In genomic region chr5:21033382-21034056, GRCm38 (mm10) we compare ENCODE assay signal across 14 mouse cellular contexts. TPM values are rescaled to one million over a fixed set of nuclear protein-coding genes. Genes with fewer than 3 reads are reported as not detected.
DNase-seq lines count a peak whose midpoint lies in the region; ATAC-seq and TF ChIP-seq lines count a peak whose summit lies in the region.
"Had no signal": no experiment of that assay in that cellular context is flagged by ENCODE, and none has a peak within 500 bp of the region (broad histone marks: within the 10 kb centered on the region; RNA-seq: fewer than 3 reads in every experiment).

No protein-coding gene starts in this region.

- peak; percentile 34 for DNase-seq in gastrocnemius, adult 2 months
- no peak for DNase-seq in gastrocnemius, postnatal 36 days
- DNase-seq in midbrain, embryonic 11.5 days (ENCODE audit: low spot score, missing footprints): no peak
- DNase-seq in midbrain, postnatal 0 days (ENCODE audit: low spot score): peak; percentile 31
- no peak for DNase-seq in thymus, adult 2 months
- no peak for DNase-seq in heart, adult 2 months
- DNase-seq: adrenal gland, postnatal 14 days; heart, postnatal 4 days; spleen, adult 18-20 months; thymus, postnatal 36 days had no signal

- peaks cover 17% of the 10 kb centered on the region for H3K4me1 ChIP-seq in midbrain, embryonic 13.5 days (replicated peaks)
- no peaks in the 10 kb centered on the region for H3K4me1 ChIP-seq in midbrain, embryonic 11.5 days (ENCODE audit: control insufficient read depth, insufficient read depth, low read length)
- peaks cover 14% of the 10 kb centered on the region for H3K4me1 ChIP-seq in forebrain, embryonic 16.5 days (replicated peaks; ENCODE audit: control insufficient read depth, insufficient read depth, low read length)
- no peaks in the 10 kb centered on the region for H3K4me1 ChIP-seq in midbrain, postnatal 0 days (ENCODE audit: insufficient read depth, low read length)
- no peaks in the 10 kb centered on the region for H3K4me1 ChIP-seq in thymus, adult 2 months (replicated peaks; ENCODE audit: control insufficient read depth, insufficient read depth, low read length)
- H3K4me1 ChIP-seq in heart, adult 2 months (ENCODE audit: control insufficient read depth, insufficient read depth, low read length): peaks cover 20% of the 10 kb centered on the region

- TF ChIP-seq POLR2A in thymus, adult 2 months (IDR thresholded peaks at IDR 0.05; ENCODE audit: control insufficient read depth, extremely low read depth, insufficient read depth, low read length, poor library complexity): no peak
- TF ChIP-seq POLR2A in heart, adult 2 months (IDR thresholded peaks at IDR 0.05; ENCODE audit: insufficient read depth, low read depth, low read length): no peak

- no peak overlapping the region for H3K9ac ChIP-seq in midbrain, embryonic 13.5 days (replicated peaks)
- no peak overlapping the region for H3K9ac ChIP-seq in midbrain, embryonic 11.5 days (ENCODE audit: low read length)
- H3K9ac ChIP-seq in forebrain, embryonic 16.5 days (replicated peaks; ENCODE audit: low read depth, low read length): no peak overlapping the region
- no peak overlapping the region for H3K9ac ChIP-seq in midbrain, postnatal 0 days (replicated peaks; ENCODE audit: low read length, poor library complexity, severe bottlenecking)
- H3K9ac ChIP-seq in heart, adult 2 months (ENCODE audit: low read depth, low read length): no peak overlapping the region
- H3K9ac ChIP-seq: limb, embryonic 15.5 days had no signal

- H3K27ac ChIP-seq in gastrocnemius, adult 2 months: no peak overlapping the region
- H3K27ac ChIP-seq in midbrain, embryonic 13.5 days: no peak overlapping the region
- no peak overlapping the region for H3K27ac ChIP-seq in midbrain, embryonic 11.5 days (ENCODE audit: low read depth, low read length)
- H3K27ac ChIP-seq in forebrain, embryonic 16.5 days (ENCODE audit: low read length): no peak overlapping the region
- H3K27ac ChIP-seq in midbrain, postnatal 0 days (ENCODE audit: low read depth, low read length): no peak overlapping the region
- H3K27ac ChIP-seq in thymus, adult 2 months (ENCODE audit: control insufficient read depth, insufficient read depth, low read length): no peak overlapping the region
- no peak overlapping the region for H3K27ac ChIP-seq in heart, adult 2 months
- H3K27ac ChIP-seq: limb, embryonic 15.5 days had no signal

- no peak for TF ChIP-seq CTCF in gastrocnemius, adult 2 months (IDR thresholded peaks at IDR 0.05)
- no peak for TF ChIP-seq CTCF in midbrain, postnatal 0 days (IDR thresholded peaks at IDR 0.05)
- TF ChIP-seq CTCF in thymus, adult 2 months (IDR thresholded peaks at IDR 0.05; ENCODE audit: borderline replicate concordance, control insufficient read depth, extremely low read depth, insufficient read depth, low read length, poor library complexity): no peak
- no peak for TF ChIP-seq CTCF in heart, adult 2 months (IDR thresholded peaks at IDR 0.05)

- ATAC-seq in midbrain, embryonic 13.5 days: peak; percentile 67
- no peak for ATAC-seq in midbrain, embryonic 11.5 days (ENCODE audit: low FRiP score)
- peak; percentile 81 for ATAC-seq in forebrain, embryonic 16.5 days
- no peak for ATAC-seq in midbrain, postnatal 0 days (ENCODE audit: low FRiP score)
- ATAC-seq: Patski had no signal

- intact Hi-C loops in gastrocnemius, adult 2 months (cut with DNase I): no loop called here
- intact Hi-C loops in gastrocnemius, postnatal 36 days (cut with DNase I): no loop called here
- intact Hi-C loops in heart, adult 2 months (cut with DNase I): loop anchor here (2.0 kb wide), 1 partner anchor 19 kb away; no protein-coding TSS in a partner anchor

- H3K4me3 ChIP-seq in gastrocnemius, adult 2 months: no peak overlapping the region
- no peak overlapping the region for H3K4me3 ChIP-seq in midbrain, embryonic 13.5 days (replicated peaks)
- H3K4me3 ChIP-seq in midbrain, embryonic 11.5 days (ENCODE audit: low read depth, low read length): no peak overlapping the region
- H3K4me3 ChIP-seq in forebrain, embryonic 16.5 days (replicated peaks; ENCODE audit: low read length): no peak overlapping the region
- no peak overlapping the region for H3K4me3 ChIP-seq in midbrain, postnatal 0 days (ENCODE audit: low read depth, low read length)
- H3K4me3 ChIP-seq in thymus, adult 2 months (ENCODE audit: control insufficient read depth, insufficient read depth, low read length): no peak overlapping the region
- H3K4me3 ChIP-seq in heart, adult 2 months: no peak overlapping the region
- H3K4me3 ChIP-seq: limb, embryonic 15.5 days had no signal

- WGBS in midbrain, embryonic 13.5 days: 70% methylated on average over 11 of the region's 11 CpGs
- WGBS in midbrain, embryonic 11.5 days: 77% methylated on average over 11 of the region's 11 CpGs
- WGBS in forebrain, embryonic 16.5 days: 20% methylated on average over 11 of the region's 11 CpGs
- WGBS in midbrain, postnatal 0 days: 59% methylated on average over 11 of the region's 11 CpGs
- WGBS in thymus, adult 2 months: 86% methylated on average over 11 of the region's 11 CpGs
- 47% methylated on average over 11 of the region's 11 CpGs for WGBS in heart, adult 2 months

- no peaks in the 10 kb centered on the region; the same call in 1 of the 2 replicates for H3K36me3 ChIP-seq in midbrain, embryonic 13.5 days
- no peaks in the 10 kb centered on the region; the same call in 1 of the 2 replicates for H3K36me3 ChIP-seq in midbrain, embryonic 11.5 days (ENCODE audit: control insufficient read depth, insufficient read depth, low read length)
- no peaks in the 10 kb centered on the region for H3K36me3 ChIP-seq in forebrain, embryonic 16.5 days (ENCODE audit: control insufficient read depth, insufficient read depth)
- H3K36me3 ChIP-seq in midbrain, postnatal 0 days (ENCODE audit: insufficient read depth, low read length): no peaks in the 10 kb centered on the region
- H3K36me3 ChIP-seq in thymus, adult 2 months (ENCODE audit: control insufficient read depth, insufficient read depth, low read length): no peaks in the 10 kb centered on the region
- H3K36me3 ChIP-seq in heart, adult 2 months (ENCODE audit: control insufficient read depth, insufficient read depth, low read length): peaks cover 28% of the 10 kb centered on the region
- H3K36me3 ChIP-seq: limb, embryonic 15.5 days had no signal

- H3K4me2 ChIP-seq in midbrain, embryonic 13.5 days (replicated peaks): no peak overlapping the region
- H3K4me2 ChIP-seq in midbrain, embryonic 11.5 days: no peak overlapping the region
- no peak overlapping the region for H3K4me2 ChIP-seq in forebrain, embryonic 16.5 days (ENCODE audit: low read length)
- H3K4me2 ChIP-seq in midbrain, postnatal 0 days (ENCODE audit: low read depth, low read length, poor library complexity, severe bottlenecking): no peak overlapping the region
- H3K4me2 ChIP-seq: limb, embryonic 15.5 days had no signal

- no peak for TF ChIP-seq EP300 in heart, adult 2 months (IDR thresholded peaks at IDR 0.05; ENCODE audit: insufficient read depth, low read depth, low read length)

- H3K9me3 ChIP-seq in midbrain, embryonic 13.5 days: no peaks in the 10 kb centered on the region
- H3K9me3 ChIP-seq in midbrain, embryonic 11.5 days (ENCODE audit: control insufficient read depth, low read length): no peaks in the 10 kb centered on the region
- no peaks in the 10 kb centered on the region for H3K9me3 ChIP-seq in forebrain, embryonic 16.5 days (ENCODE audit: control insufficient read depth, low read length)
- H3K9me3 ChIP-seq in midbrain, postnatal 0 days (ENCODE audit: low read length): no peaks in the 10 kb centered on the region
- H3K9me3 ChIP-seq: limb, embryonic 15.5 days had no signal

- H3K27me3 ChIP-seq in midbrain, embryonic 13.5 days: no peaks in the 10 kb centered on the region
- no peaks in the 10 kb centered on the region for H3K27me3 ChIP-seq in midbrain, embryonic 11.5 days (ENCODE audit: control insufficient read depth, insufficient read depth, low read length)
- no peaks in the 10 kb centered on the region for H3K27me3 ChIP-seq in forebrain, embryonic 16.5 days (replicated peaks; ENCODE audit: control insufficient read depth, insufficient read depth, low read length)
- no peaks in the 10 kb centered on the region for H3K27me3 ChIP-seq in midbrain, postnatal 0 days (ENCODE audit: insufficient read depth, low read length)
- no peaks in the 10 kb centered on the region for H3K27me3 ChIP-seq in thymus, adult 2 months (ENCODE audit: control insufficient read depth, insufficient read depth, low read length)
- H3K27me3 ChIP-seq in heart, adult 2 months (ENCODE audit: control insufficient read depth, insufficient read depth, low read length): no peaks in the 10 kb centered on the region
- H3K27me3 ChIP-seq: limb, embryonic 15.5 days; Patski had no signal

- peaks cover 1% of the 10 kb centered on the region; the same call in 1 of the 2 replicates for H3K79me2 ChIP-seq in heart, adult 2 months (replicated peaks; ENCODE audit: control insufficient read depth, insufficient read depth, low read length)

RNA-seq across cellular contexts. Expression of gene Ptpn12, which starts 22.2 kb away (rescaled TPM):
- total RNA-seq in gastrocnemius, adult 2 months (2021): 10 to 100 TPM; 10.9 to 17.0 TPM
- 10 to 100 TPM; 11.2 to 11.6 TPM for total RNA-seq in gastrocnemius, postnatal 36 days (2021)
- polyA plus RNA-seq in midbrain, embryonic 13.5 days (2015; fragmentation: Nextera tagmentation; extraction: Ambion mirVana): 29.1 TPM in 2 replicates
- 28.0 and 29.6 TPM in 2 replicates for polyA plus RNA-seq in midbrain, embryonic 11.5 days (2014; fragmentation: Nextera tagmentation; extraction: Ambion mirVana)
- polyA plus RNA-seq in forebrain, embryonic 16.5 days (2015; fragmentation: Nextera tagmentation; extraction: Ambion mirVana): 33.9 and 34.4 TPM in 2 replicates
- 28.2 and 33.1 TPM in 2 replicates for total RNA-seq in midbrain, postnatal 0 days (2014; rRNA removed)
- polyA plus RNA-seq in midbrain, postnatal 0 days (2015; fragmentation: Nextera tagmentation; extraction: Ambion mirVana): 9.2 and 10.8 TPM in 2 replicates
- 26.9 and 31.5 TPM in 2 replicates for polyA plus RNA-seq in thymus, adult 2 months (2012; rRNA removed)
- total RNA-seq in heart, adult 2 months (2021): 10 to 100 TPM; 28.8 to 29.0 TPM
- 24.8 and 35.3 TPM in 2 replicates for polyA plus RNA-seq in heart, adult 2 months (2012; rRNA removed)

Comparison
In these comparisons a context has a peak if more than half of its experiments do, and no peak if none do; other contexts are left out.
1. DNase-seq: peak in gastrocnemius, adult 2 months (single experiment) and midbrain, postnatal 0 days (single experiment); none in gastrocnemius, postnatal 36 days (0 of 2), midbrain, embryonic 11.5 days (single experiment), thymus, adult 2 months (single experiment) and heart, adult 2 months (0 of 2).
2. ATAC-seq: peak in midbrain, embryonic 13.5 days (single experiment) and forebrain, embryonic 16.5 days (single experiment); none in midbrain, embryonic 11.5 days (single experiment) and midbrain, postnatal 0 days (single experiment).